Mouse (Mus musculus): ENCODE results near the gene Kdm5b. TPM values are rescaled to one million over a fixed set of nuclear protein-coding genes. Genes with fewer than 3 reads are reported as not detected.

Kdm5b gene
- polyA plus RNA-seq, 1 experiment from 2014 or later, result 49.9 TPM

GRCm38 (mm10) chr1:134604086-134604485 is 44.1 kb downstream of the Kdm5b start:
- ATAC-seq, result no peak
- Histone ChIP-seq H3K9ac (ENCODE audit: low read depth, low read length) (no peak overlapping the region), H3K4me2 (ENCODE audit: low read length) (no peak overlapping the region), H3K27me3 (replicated peaks; ENCODE audit: control insufficient read depth, insufficient read depth, low read length) (no peaks in the 10 kb centered on the region), H3K27ac (ENCODE audit: low read depth, low read length) (no peak overlapping the region), H3K4me1 (ENCODE audit: control insufficient read depth, insufficient read depth, low read depth, low read length) (no peaks in the 10 kb centered on the region), H3K4me3 (ENCODE audit: low read length) (no peak overlapping the region), H3K36me3 (ENCODE audit: control insufficient read depth, insufficient read depth, low read length) (peaks cover 47% of the 10 kb centered on the region), H3K9me3 (ENCODE audit: control insufficient read depth, low read length) (no peaks in the 10 kb centered on the region)
- 98% methylated on average over 2 of the region's 2 CpGs for WGBS

- Histone ChIP-seq H3K27me3 (replicated peaks; ENCODE audit: control insufficient read depth, insufficient read depth, low read length) (no peaks in the 10 kb centered on the region), H3K9me3 (ENCODE audit: control insufficient read depth, low read length) (no peaks in the 10 kb centered on the region), H3K4me3 (ENCODE audit: low read length) (no peak overlapping the region), H3K4me1 (ENCODE audit: control insufficient read depth, insufficient read depth, low read depth, low read length) (no peaks in the 10 kb centered on the region), H3K27ac (ENCODE audit: low read depth, low read length) (no peak overlapping the region), H3K36me3 (ENCODE audit: control insufficient read depth, insufficient read depth, low read length) (peaks cover 41% of the 10 kb centered on the region), H3K9ac (ENCODE audit: low read depth, low read length) (no peak overlapping the region), H3K4me2 (ENCODE audit: low read length) (no peak overlapping the region)
- no peak for ATAC-seq
- 91% methylated on average over 8 of the region's 8 CpGs for WGBS
Measured at GRCm38 (mm10) chr1:134605670-134606069, 45.7 kb downstream of the Kdm5b start.

GRCm38 (mm10) chr1:134606381-134606780 is 46.4 kb downstream of the Kdm5b start:
- Histone ChIP-seq H3K4me2 (ENCODE audit: low read length) (no peak overlapping the region), H3K4me3 (ENCODE audit: low read length) (no peak overlapping the region), H3K4me1 (ENCODE audit: control insufficient read depth, insufficient read depth, low read depth, low read length) (no peaks in the 10 kb centered on the region), H3K9me3 (ENCODE audit: control insufficient read depth, low read length) (no peaks in the 10 kb centered on the region), H3K27me3 (replicated peaks; ENCODE audit: control insufficient read depth, insufficient read depth, low read length) (no peaks in the 10 kb centered on the region), H3K9ac (ENCODE audit: low read depth, low read length) (no peak overlapping the region), H3K27ac (ENCODE audit: low read depth, low read length) (no peak overlapping the region), H3K36me3 (ENCODE audit: control insufficient read depth, insufficient read depth, low read length) (peaks cover 36% of the 10 kb centered on the region)
- no peak for ATAC-seq
- 97% methylated on average over 2 of the region's 2 CpGs for WGBS

- no peak overlapping the region for H3K9ac ChIP-seq (ENCODE audit: low read depth, low read length)
- H3K27me3 ChIP-seq (replicated peaks; ENCODE audit: control insufficient read depth, insufficient read depth, low read length), result no peaks in the 10 kb centered on the region
- H3K4me1 ChIP-seq (ENCODE audit: control insufficient read depth, insufficient read depth, low read depth, low read length), result no peaks in the 10 kb centered on the region
- WGBS, result 68% methylated on average over 1 of the region's 1 CpGs
- no peak overlapping the region for H3K4me3 ChIP-seq (ENCODE audit: low read length)
- peaks cover 34% of the 10 kb centered on the region for H3K36me3 ChIP-seq (ENCODE audit: control insufficient read depth, insufficient read depth, low read length)
- no peak overlapping the region for H3K4me2 ChIP-seq (ENCODE audit: low read length)
- H3K27ac ChIP-seq (ENCODE audit: low read depth, low read length), result no peak overlapping the region
- ATAC-seq, result no peak
- H3K9me3 ChIP-seq (ENCODE audit: control insufficient read depth, low read length), result no peaks in the 10 kb centered on the region
Measured at GRCm38 (mm10) chr1:134607279-134607678, 47.3 kb downstream of the Kdm5b start.

GRCm38 (mm10) chr1:134609172-134609571 is 49.2 kb downstream of the Kdm5b start:
- H3K4me3 ChIP-seq (ENCODE audit: low read length), result no peak overlapping the region
- 58% methylated on average over 4 of the region's 4 CpGs for WGBS

GRCm38 (mm10) chr1:134614554-134614953 is 54.6 kb downstream of the Kdm5b start:
- 93% methylated on average over 5 of the region's 5 CpGs for WGBS
- ATAC-seq, result no peak
- Histone ChIP-seq H3K27ac (ENCODE audit: low read depth, low read length) (no peak overlapping the region), H3K27me3 (replicated peaks; ENCODE audit: control insufficient read depth, insufficient read depth, low read length) (no peaks in the 10 kb centered on the region), H3K4me3 (ENCODE audit: low read length) (no peak overlapping the region), H3K4me1 (ENCODE audit: control insufficient read depth, insufficient read depth, low read depth, low read length) (no peaks in the 10 kb centered on the region), H3K9me3 (ENCODE audit: control insufficient read depth, low read length) (no peaks in the 10 kb centered on the region), H3K36me3 (ENCODE audit: control insufficient read depth, insufficient read depth, low read length) (peaks cover 40% of the 10 kb centered on the region), H3K9ac (ENCODE audit: low read depth, low read length) (no peak overlapping the region), H3K4me2 (ENCODE audit: low read length) (no peak overlapping the region)

More at GRCm38 (mm10) chr1:134609172-134609571, 49.2 kb downstream of the Kdm5b start:
- no peak overlapping the region for H3K4me2 ChIP-seq (ENCODE audit: low read length)
- no peak for ATAC-seq
- H3K27me3 ChIP-seq (replicated peaks; ENCODE audit: control insufficient read depth, insufficient read depth, low read length), result no peaks in the 10 kb centered on the region
- no peak overlapping the region for H3K27ac ChIP-seq (ENCODE audit: low read depth, low read length)
- peaks cover 41% of the 10 kb centered on the region for H3K36me3 ChIP-seq (ENCODE audit: control insufficient read depth, insufficient read depth, low read length)
- H3K4me1 ChIP-seq (ENCODE audit: control insufficient read depth, insufficient read depth, low read depth, low read length), result no peaks in the 10 kb centered on the region
- H3K9me3 ChIP-seq (ENCODE audit: control insufficient read depth, low read length), result no peaks in the 10 kb centered on the region
- H3K9ac ChIP-seq (ENCODE audit: low read depth, low read length), result no peak overlapping the region

GRCm38 (mm10) chr1:134614988-134615387 is 55.0 kb downstream of the Kdm5b start:
- H3K36me3 ChIP-seq (ENCODE audit: control insufficient read depth, insufficient read depth, low read length), result peaks cover 44% of the 10 kb centered on the region
- H3K9me3 ChIP-seq (ENCODE audit: control insufficient read depth, low read length), result no peaks in the 10 kb centered on the region
- H3K27me3 ChIP-seq (replicated peaks; ENCODE audit: control insufficient read depth, insufficient read depth, low read length), result no peaks in the 10 kb centered on the region
- no peak for ATAC-seq
- H3K4me2 ChIP-seq (ENCODE audit: low read length), result no peak overlapping the region
- H3K4me1 ChIP-seq (ENCODE audit: control insufficient read depth, insufficient read depth, low read depth, low read length), result no peaks in the 10 kb centered on the region
- no peak overlapping the region for H3K9ac ChIP-seq (ENCODE audit: low read depth, low read length)
- no peak overlapping the region for H3K4me3 ChIP-seq (ENCODE audit: low read length)
- H3K27ac ChIP-seq (ENCODE audit: low read depth, low read length), result no peak overlapping the region
- 100% methylated on average over 2 of the region's 2 CpGs for WGBS

GRCm38 (mm10) chr1:134617656-134618055 is 57.7 kb downstream of the Kdm5b start:
- Histone ChIP-seq H3K9me3 (ENCODE audit: control insufficient read depth, low read length) (no peaks in the 10 kb centered on the region), H3K27me3 (replicated peaks; ENCODE audit: control insufficient read depth, insufficient read depth, low read length) (no peaks in the 10 kb centered on the region), H3K36me3 (ENCODE audit: control insufficient read depth, insufficient read depth, low read length) (peaks cover 47% of the 10 kb centered on the region), H3K4me2 (ENCODE audit: low read length) (no peak overlapping the region), H3K4me1 (ENCODE audit: control insufficient read depth, insufficient read depth, low read depth, low read length) (no peaks in the 10 kb centered on the region), H3K27ac (ENCODE audit: low read depth, low read length) (no peak overlapping the region), H3K4me3 (ENCODE audit: low read length) (no peak overlapping the region), H3K9ac (ENCODE audit: low read depth, low read length) (no peak overlapping the region)
- ATAC-seq, result no peak
- 85% methylated on average over 9 of the region's 9 CpGs for WGBS

- ATAC-seq, result no peak
- no peak overlapping the region for H3K27ac ChIP-seq (ENCODE audit: low read depth, low read length)
Measured at GRCm38 (mm10) chr1:134625325-134625724, 65.4 kb downstream of the Kdm5b start.

GRCm38 (mm10) chr1:134629455-134629854 is 69.5 kb downstream of the Kdm5b start:
- H3K4me2 ChIP-seq (ENCODE audit: low read length), result no peak overlapping the region
- peaks cover 68% of the 10 kb centered on the region for H3K36me3 ChIP-seq (ENCODE audit: control insufficient read depth, insufficient read depth, low read length)
- no peak for ATAC-seq
- whole genome bisulfite sequencing, result 96% methylated on average over 10 of the region's 10 CpGs
- no peaks in the 10 kb centered on the region for H3K9me3 ChIP-seq (ENCODE audit: control insufficient read depth, low read length)
- H3K27me3 ChIP-seq (replicated peaks; ENCODE audit: control insufficient read depth, insufficient read depth, low read length), result no peaks in the 10 kb centered on the region
- no peak overlapping the region for H3K27ac ChIP-seq (ENCODE audit: low read depth, low read length)
- H3K4me1 ChIP-seq (ENCODE audit: control insufficient read depth, insufficient read depth, low read depth, low read length), result no peaks in the 10 kb centered on the region
- no peak overlapping the region for H3K9ac ChIP-seq (ENCODE audit: low read depth, low read length)
- H3K4me3 ChIP-seq (ENCODE audit: low read length), result no peak overlapping the region

More at GRCm38 (mm10) chr1:134625325-134625724, 65.4 kb downstream of the Kdm5b start:
- no peaks in the 10 kb centered on the region for H3K27me3 ChIP-seq (replicated peaks; ENCODE audit: control insufficient read depth, insufficient read depth, low read length)
- WGBS, result 93% methylated on average over 4 of the region's 4 CpGs
- no peak overlapping the region for H3K9ac ChIP-seq (ENCODE audit: low read depth, low read length)
- no peaks in the 10 kb centered on the region for H3K9me3 ChIP-seq (ENCODE audit: control insufficient read depth, low read length)
- no peaks in the 10 kb centered on the region for H3K4me1 ChIP-seq (ENCODE audit: control insufficient read depth, insufficient read depth, low read depth, low read length)
- no peak overlapping the region for H3K4me2 ChIP-seq (ENCODE audit: low read length)
- H3K4me3 ChIP-seq (ENCODE audit: low read length), result no peak overlapping the region
- H3K36me3 ChIP-seq (ENCODE audit: control insufficient read depth, insufficient read depth, low read length), result peaks cover 50% of the 10 kb centered on the region

All from hindbrain, embryonic 16.5 days (tissue).